Mouse (Mus musculus) G1E (cell line): ENCODE measurements around the gene Map4k3. TPM values are rescaled to one million over a fixed set of nuclear protein-coding genes. Genes with fewer than 3 reads are reported as not detected.

Experiments used
- ATAC-seq: 2 replicates; pipeline ENCODE4 v1.8.0; 2016; ENCODE audit warnings: mild to moderate bottlenecking; ENCODE audit not compliant: insufficient number of reproducible peaks, poor library complexity, low FRiP score, severe bottlenecking; ENCODE audit errors: extremely low read depth
- DNase-seq: peaks from one replicate; pipeline ENCODE4 v3.0.0; 2012; ENCODE audit warnings: low spot score
- H3K27me3 ChIP-seq: 2 replicates; pipeline ENCODE4 v1.6.1; 2012; ENCODE audit warnings: mild to moderate bottlenecking, low read length, inconsistent platforms; ENCODE audit not compliant: insufficient read depth
- H3K36me3 ChIP-seq: replicated peaks from 2 replicates; pipeline ENCODE3; 2012; ENCODE audit warnings: mild to moderate bottlenecking, inconsistent platforms
- H3K4me1 ChIP-seq: 2 replicates; pipeline ENCODE4 v1.6.1; 2012; ENCODE audit warnings: low read depth, low read length, inconsistent platforms, mixed read lengths; ENCODE audit not compliant: insufficient read depth
- H3K4me3 ChIP-seq: 2 replicates; pipeline ENCODE4 v1.5.1; 2012; ENCODE audit warnings: low read depth, mild to moderate bottlenecking, inconsistent platforms, low read length, moderate library complexity, mixed read lengths
- H3K9me3 ChIP-seq: replicated peaks from 2 replicates; pipeline ENCODE4 v1.6.1; 2012; ENCODE audit warnings: inconsistent platforms
- CTCF ChIP-seq: IDR thresholded peaks from 2 replicates; pipeline ENCODE4 v1.5.1; 2012; ENCODE audit warnings: low read depth, low read length, inconsistent platforms, mixed read lengths
- GATA1 ChIP-seq: IDR thresholded peaks from 2 replicates; pipeline ENCODE4 v1.6.1; 2012; ENCODE audit warnings: borderline replicate concordance, low read length, inconsistent platforms, mixed read lengths
- GATA2 ChIP-seq: IDR thresholded peaks from 2 replicates; pipeline ENCODE4 v1.6.1; 2012; ENCODE audit warnings: low read depth, low read length, inconsistent platforms, borderline replicate concordance
- POLR2AphosphoS5 ChIP-seq: IDR thresholded peaks from 2 replicates; pipeline ENCODE4 v1.6.1; 2012; ENCODE audit warnings: low read depth, low read length, inconsistent platforms; ENCODE audit not compliant: insufficient replicate concordance
- TAL1 ChIP-seq: conservative IDR thresholded peaks from 2 replicates; pipeline ENCODE4 v1.6.1; 2012; ENCODE audit warnings: low read depth, low read length, inconsistent platforms, mixed read lengths
- polyA plus RNA-seq: library from polyadenylated mRNA; stranded (reverse); fragments of >175 nt; gene quantifications from 2 replicates; pipeline ENCODE4 v1.2.3, GENCODE M21; 2012
- total RNA-seq, 2 experiments: library from RNA; stranded (forward) in 1 of 2; stranded (reverse) in 1 of 2; fragments of 200-1000 nt in 1 of 2; fragments of >200 nt in 1 of 2; fragmentation: Nextera tagmentation in 1 of 2; gene quantifications; 2 replicates each; pipeline ENCODE4 v1.2.3; 2014 to 2017

The Map4k3 gene
- total and polyA plus RNA-seq, 3 experiments = 0.22 to 0.30 TPM; not detected in 1

GRCm38 (mm10) chr17:80676211-80676610 is 52.1 kb downstream of the Map4k3 start:
- no peak for TF ChIP-seq TAL1
- TF ChIP-seq GATA1 = no peak
- TF ChIP-seq POLR2AphosphoS5 = no peak
- TF ChIP-seq CTCF = no peak
- no peak for TF ChIP-seq GATA2
- no peak for ATAC-seq

GRCm38 (mm10) chr17:80670395-80670794 is 57.9 kb downstream of the Map4k3 start:
- Histone ChIP-seq H3K36me3 (no peaks in the 10 kb centered on the region), H3K4me1 (no peaks in the 10 kb centered on the region), H3K4me3 (no peak overlapping the region), H3K9me3 (peaks cover 5% of the 10 kb centered on the region), H3K27me3 (no peaks in the 10 kb centered on the region)
- no peak for TF ChIP-seq GATA1
- no peak for TF ChIP-seq POLR2AphosphoS5
- no peak for TF ChIP-seq GATA2
- TF ChIP-seq CTCF = no peak
- TF ChIP-seq TAL1 = no peak
- no peak for DNase-seq
- ATAC-seq = no peak

More at GRCm38 (mm10) chr17:80676211-80676610, 52.1 kb downstream of the Map4k3 start:
- Histone ChIP-seq H3K36me3 (no peaks in the 10 kb centered on the region), H3K4me3 (no peak overlapping the region), H3K27me3 (no peaks in the 10 kb centered on the region), H3K4me1 (no peaks in the 10 kb centered on the region), H3K9me3 (peaks cover 8% of the 10 kb centered on the region)
- no peak for DNase-seq

GRCm38 (mm10) chr17:80663623-80664022 is 64.7 kb downstream of the Map4k3 start:
- no peak for TF ChIP-seq GATA1
- Histone ChIP-seq H3K4me1 (no peaks in the 10 kb centered on the region), H3K36me3 (no peaks in the 10 kb centered on the region), H3K27me3 (no peaks in the 10 kb centered on the region), H3K9me3 (peaks cover 7% of the 10 kb centered on the region), H3K4me3 (no peak overlapping the region)
- DNase-seq (no peak), ATAC-seq (no peak)

- Histone ChIP-seq H3K4me3 (no peak overlapping the region), H3K9me3 (peaks cover 5% of the 10 kb centered on the region), H3K27me3 (no peaks in the 10 kb centered on the region), H3K4me1 (no peaks in the 10 kb centered on the region), H3K36me3 (no peaks in the 10 kb centered on the region)
- TF ChIP-seq CTCF (no peak), GATA2 (no peak)
- no peak for DNase-seq
- no peak for ATAC-seq
These were observed 65.3 kb downstream of the Map4k3 start for GRCm38 (mm10) chr17:80662836-80663620.

- Histone ChIP-seq H3K9me3 (peaks cover 5% of the 10 kb centered on the region), H3K36me3 (no peaks in the 10 kb centered on the region), H3K27me3 (no peaks in the 10 kb centered on the region), H3K4me3 (no peak overlapping the region), H3K4me1 (no peaks in the 10 kb centered on the region)
- DNase-seq = no peak
- no peak for ATAC-seq
- no peak for TF ChIP-seq GATA2
- no peak for TF ChIP-seq GATA1
- TF ChIP-seq CTCF = no peak
- no peak for TF ChIP-seq TAL1
- TF ChIP-seq POLR2AphosphoS5 = no peak
These were observed 66.4 kb downstream of the Map4k3 start for GRCm38 (mm10) chr17:80661896-80662295.

- no peak for TF ChIP-seq CTCF
- TF ChIP-seq GATA2 = no peak
- TF ChIP-seq GATA1 = no peak
- no peak for TF ChIP-seq POLR2AphosphoS5
- no peak for TF ChIP-seq TAL1
- DNase-seq = no peak
- ATAC-seq = no peak
- no peaks in the 10 kb centered on the region for H3K36me3 ChIP-seq
- no peaks in the 10 kb centered on the region for H3K4me1 ChIP-seq
- H3K27me3 ChIP-seq = no peaks in the 10 kb centered on the region
- H3K9me3 ChIP-seq = peaks cover 5% of the 10 kb centered on the region
- H3K4me3 ChIP-seq = no peak overlapping the region
These were observed 67.4 kb downstream of the Map4k3 start for GRCm38 (mm10) chr17:80660707-80661380.

GRCm38 (mm10) chr17:80660234-80660633 is 68.1 kb downstream of the Map4k3 start:
- TF ChIP-seq GATA1 (no peak), POLR2AphosphoS5 (no peak), CTCF (no peak), GATA2 (no peak), TAL1 (no peak)
- ATAC-seq = no peak
- DNase-seq = no peak

More at GRCm38 (mm10) chr17:80660234-80660633, 68.1 kb downstream of the Map4k3 start:
- Histone ChIP-seq H3K27me3 (no peaks in the 10 kb centered on the region), H3K4me3 (no peak overlapping the region), H3K4me1 (no peaks in the 10 kb centered on the region), H3K9me3 (peaks cover 5% of the 10 kb centered on the region), H3K36me3 (no peaks in the 10 kb centered on the region)
